Mouse (Mus musculus) forebrain, embryonic 16.5 days (tissue): ENCODE results near the gene Piezo1. TPM values are rescaled to one million over a fixed set of nuclear protein-coding genes. Genes with fewer than 3 reads are reported as not detected.
A peak's percentile ranks its signal among the peaks of the same experiment; 100 is the strongest.

Experiments
- ATAC-seq: fragments of 200-750 bp; cut with Nextera tagmentation; 2 replicates; pipeline ENCODE4 v1.8.0; 2017; ENCODE audit warnings: mild to moderate bottlenecking, moderate library complexity
- H3K27ac ChIP-seq: fragments of 300-500 bp; sonication (generic); 2 replicates; pipeline ENCODE4 v1.5.1; 2014; ENCODE audit warnings: low read length, control low read depth
- H3K27me3 ChIP-seq: fragments of 300-500 bp; sonication (generic); replicated peaks from 2 replicates; pipeline ENCODE4 v1.6.1; 2014; ENCODE audit warnings: low read length; ENCODE audit not compliant: control insufficient read depth, insufficient read depth
- H3K36me3 ChIP-seq: fragments of 300-500 bp; sonication (generic); 2 replicates; pipeline ENCODE4 v1.6.1; 2014; ENCODE audit not compliant: control insufficient read depth, insufficient read depth
- H3K4me1 ChIP-seq: fragments of 300-500 bp; sonication (generic); replicated peaks from 2 replicates; pipeline ENCODE4 v1.6.1; 2014; ENCODE audit warnings: low read length; ENCODE audit not compliant: control insufficient read depth, insufficient read depth
- H3K4me2 ChIP-seq: fragments of 300-500 bp; sonication (generic); 2 replicates; pipeline ENCODE4 v1.6.1; 2014; ENCODE audit warnings: mild to moderate bottlenecking, low read length, control low read depth
- H3K4me3 ChIP-seq: fragments of 300-500 bp; sonication (generic); replicated peaks from 2 replicates; pipeline ENCODE4 v1.5.1; 2014; ENCODE audit warnings: mild to moderate bottlenecking, low read length, control low read depth
- H3K9ac ChIP-seq: fragments of 300-500 bp; sonication (generic); replicated peaks from 2 replicates; pipeline ENCODE4 v1.6.1; 2014; ENCODE audit warnings: low read depth, low read length, control low read depth
- H3K9me3 ChIP-seq: fragments of 300-500 bp; sonication (generic); 2 replicates; pipeline ENCODE4 v1.6.1; 2016; ENCODE audit warnings: low read length; ENCODE audit not compliant: control insufficient read depth
- WGBS: fragments of 180-500 bp; shearing (Covaris S2); extraction: QIAGEN DNeasy Blood & Tissue Kit; methylation state at CpG from one replicate; pipeline ENCODE4 v1.1.7; 2014; 5-methylcytosine and 5-hydroxymethylcytosine counted together
- polyA plus RNA-seq: library from polyadenylated mRNA; unstranded; fragments of >200 nt; fragmentation: Nextera tagmentation; extraction: Ambion mirVana; gene quantifications from 2 replicates; pipeline ENCODE4 v1.2.1, GENCODE M21; 2015

Gene Piezo1
- polyA plus RNA-seq, 1 experiment from 2014 or later = 1.9 TPM

DNA sequence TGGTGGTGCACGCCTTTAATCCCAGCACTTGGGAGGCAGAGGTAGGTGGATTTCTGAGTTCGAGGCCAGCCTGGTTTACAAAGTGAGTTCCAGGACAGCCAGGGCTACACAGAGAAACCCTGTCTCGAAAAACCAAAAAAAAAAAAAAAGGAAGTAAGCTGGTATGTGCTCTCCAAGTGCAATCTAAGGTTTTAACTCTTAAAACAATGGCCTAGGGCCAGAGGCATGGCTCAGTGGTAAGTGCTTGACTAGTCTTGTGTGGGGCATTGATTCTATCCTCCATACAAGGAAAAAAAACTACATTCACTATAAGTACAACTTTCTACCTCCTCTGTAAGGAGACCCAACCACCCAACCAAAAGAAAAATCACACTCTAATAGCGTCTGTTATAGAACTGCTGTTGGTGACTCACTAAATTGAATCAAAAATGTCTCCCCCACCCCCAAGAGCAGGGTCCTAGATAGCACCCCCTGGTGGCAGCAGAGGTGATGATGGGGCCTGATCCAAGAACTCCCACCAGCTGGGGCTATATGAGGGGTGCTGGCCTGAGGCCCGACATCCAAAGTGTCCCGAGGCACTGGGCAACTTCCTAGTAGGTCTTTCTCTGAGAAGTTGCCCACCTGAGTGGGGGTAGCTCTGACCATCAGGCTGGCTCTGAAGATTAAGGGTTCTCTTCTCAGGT, 91.8 kb downstream of the Piezo1 start:
- Histone ChIP-seq H3K4me2 (no peak overlapping the region), H3K4me1 (peaks cover 7% of the 10 kb centered on the region), H3K4me3 (no peak overlapping the region), H3K36me3 (no peaks in the 10 kb centered on the region), H3K9me3 (no peaks in the 10 kb centered on the region), H3K9ac (no peak overlapping the region), H3K27ac (no peak overlapping the region), H3K27me3 (peaks cover 48% of the 10 kb centered on the region)
- no peak for ATAC-seq
- WGBS = 61% methylated on average over 6 of the region's 6 CpGs

DNA sequence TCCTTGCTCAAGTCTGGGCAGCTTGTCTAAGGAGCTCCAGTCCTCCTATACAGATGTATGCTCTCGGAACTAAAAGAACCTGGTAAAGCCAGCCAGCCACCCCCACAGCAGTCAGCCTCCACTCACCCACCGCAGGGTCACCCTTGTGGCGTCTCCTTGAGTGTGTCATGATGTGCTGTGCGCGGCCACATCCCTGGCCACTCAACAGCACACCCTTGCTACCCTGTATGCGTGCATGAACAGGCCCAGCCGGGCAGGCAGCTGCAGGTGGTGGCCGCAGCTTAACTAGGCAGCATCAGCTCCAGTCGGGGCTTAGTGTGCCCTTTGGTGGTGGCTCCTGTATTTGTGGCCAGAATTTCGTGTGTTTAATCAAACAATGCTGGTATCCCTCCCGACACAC, 94.0 kb downstream of the Piezo1 start:
- H3K27me3 ChIP-seq = peaks cover 42% of the 10 kb centered on the region
- H3K36me3 ChIP-seq = no peaks in the 10 kb centered on the region
- no peak overlapping the region for H3K4me2 ChIP-seq
- H3K4me3 ChIP-seq = no peak overlapping the region
- H3K9me3 ChIP-seq = no peaks in the 10 kb centered on the region
- ATAC-seq = no peak
- H3K4me1 ChIP-seq = peaks cover 7% of the 10 kb centered on the region
- WGBS = 76% methylated on average over 11 of the region's 11 CpGs
- no peak overlapping the region for H3K9ac ChIP-seq
- H3K27ac ChIP-seq = no peak overlapping the region

DNA sequence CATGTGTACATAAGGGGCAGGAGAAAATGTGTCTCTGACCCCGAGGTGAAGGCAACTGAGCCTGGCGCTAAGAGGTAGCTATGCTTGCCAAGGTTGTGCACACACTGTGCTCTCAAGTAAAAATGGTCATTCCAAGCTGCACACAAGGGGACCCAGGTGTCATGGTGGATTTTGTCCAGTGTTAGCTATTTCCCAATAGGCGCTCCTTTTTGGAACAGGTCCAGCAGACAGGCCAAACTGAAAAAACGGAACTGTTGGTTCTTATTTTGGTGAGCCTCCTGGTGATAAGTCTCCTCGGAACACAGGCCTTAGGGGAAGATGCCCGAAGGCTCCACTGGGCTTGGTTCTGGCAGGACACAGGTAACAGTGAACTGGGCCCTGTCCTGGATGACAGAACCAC, 96.7 kb downstream of the Piezo1 start:
- no peaks in the 10 kb centered on the region for H3K9me3 ChIP-seq
- ATAC-seq = no peak
- H3K9ac ChIP-seq = no peak overlapping the region
- H3K36me3 ChIP-seq = no peaks in the 10 kb centered on the region
- H3K4me1 ChIP-seq = no peaks in the 10 kb centered on the region
- H3K4me3 ChIP-seq = no peak overlapping the region
- WGBS = 82% methylated on average over 6 of the region's 6 CpGs
- H3K27ac ChIP-seq = no peak overlapping the region
- H3K4me2 ChIP-seq = no peak overlapping the region
- peaks cover 15% of the 10 kb centered on the region for H3K27me3 ChIP-seq

DNA sequence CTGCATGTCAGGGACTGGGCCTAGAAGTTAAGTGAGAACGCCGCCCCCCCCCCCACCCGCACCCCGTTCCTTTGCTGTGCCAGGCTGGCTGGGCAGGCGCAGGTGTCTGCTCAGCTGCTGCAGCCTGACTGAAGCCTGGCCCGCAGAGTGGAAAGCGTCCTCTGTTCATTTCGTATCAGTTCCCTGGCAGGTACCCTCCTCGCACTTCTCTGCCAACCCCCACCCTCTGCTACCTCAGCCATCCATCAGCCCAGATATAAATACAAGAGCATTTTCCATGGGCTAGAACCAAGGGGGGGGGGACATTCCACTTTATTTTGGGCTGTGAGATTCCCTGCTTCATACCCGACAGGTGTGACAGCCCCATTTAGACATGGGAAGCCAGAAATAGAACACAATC, 99.0 kb downstream of the Piezo1 start:
- no peaks in the 10 kb centered on the region for H3K9me3 ChIP-seq
- H3K36me3 ChIP-seq = no peaks in the 10 kb centered on the region
- no peak for ATAC-seq
- no peak overlapping the region for H3K4me3 ChIP-seq
- no peaks in the 10 kb centered on the region for H3K4me1 ChIP-seq
- WGBS = 87% methylated on average over 10 of the region's 10 CpGs
- no peak overlapping the region for H3K4me2 ChIP-seq
- H3K9ac ChIP-seq = no peak overlapping the region
- H3K27ac ChIP-seq = no peak overlapping the region
- peaks cover 5% of the 10 kb centered on the region; the same call in 1 of the 2 replicates for H3K27me3 ChIP-seq

DNA sequence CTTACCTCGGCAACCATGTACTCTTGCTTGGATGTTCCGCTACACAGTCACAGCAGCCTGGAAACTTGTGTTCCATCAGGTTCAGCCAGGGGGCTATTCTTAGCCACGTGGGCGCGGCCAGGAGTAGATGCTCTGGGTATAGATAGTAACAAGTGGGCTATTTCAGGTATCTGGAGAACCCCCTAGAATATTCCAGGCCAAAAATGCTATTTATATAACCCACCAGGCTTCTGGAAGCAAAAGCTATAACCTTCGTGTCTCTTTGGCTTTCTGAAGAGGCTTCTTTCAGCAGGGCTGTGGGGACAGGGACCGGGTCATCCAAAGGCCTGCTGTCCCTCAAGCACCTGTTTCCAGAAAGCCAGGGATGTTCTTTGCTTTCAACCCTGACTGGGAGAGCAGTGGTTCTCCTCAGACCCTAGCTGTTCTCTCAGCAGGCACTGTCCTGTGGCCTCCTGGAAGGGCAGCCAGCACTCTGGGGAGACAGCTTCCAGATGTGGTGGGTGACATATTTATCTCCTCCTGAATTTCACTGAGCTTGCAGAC, 99.9 kb downstream of the Piezo1 start:
- peaks cover 2% of the 10 kb centered on the region; the same call in 1 of the 2 replicates for H3K27me3 ChIP-seq
- 76% methylated on average over 7 of the region's 7 CpGs for whole genome bisulfite sequencing
- no peak overlapping the region for H3K9ac ChIP-seq
- H3K4me3 ChIP-seq = no peak overlapping the region
- H3K36me3 ChIP-seq = no peaks in the 10 kb centered on the region
- ATAC-seq = no peak
- no peaks in the 10 kb centered on the region for H3K9me3 ChIP-seq
- no peak overlapping the region for H3K27ac ChIP-seq
- H3K4me1 ChIP-seq = no peaks in the 10 kb centered on the region
- H3K4me2 ChIP-seq = no peak overlapping the region

DNA sequence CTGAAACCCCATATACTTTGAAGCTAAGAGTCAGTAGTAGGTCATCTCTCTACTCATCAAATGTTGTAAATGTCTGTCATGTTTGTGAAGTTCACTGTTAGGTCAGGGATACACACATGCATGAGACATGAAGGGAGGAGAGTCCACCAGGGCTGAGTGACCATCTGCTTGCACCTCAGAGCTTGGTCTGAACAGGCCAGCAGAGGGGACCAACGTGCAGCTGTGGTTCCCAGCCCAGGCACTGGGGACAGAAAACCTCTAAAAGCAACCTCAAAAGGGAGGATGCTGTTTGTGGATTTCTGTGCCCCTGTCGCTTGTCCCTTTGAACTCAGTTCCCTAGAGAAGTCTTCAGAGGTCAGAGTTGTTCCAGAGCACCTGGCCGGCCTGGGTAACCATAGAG, 105.9 kb downstream of the Piezo1 start:
- ATAC-seq = no peak
- H3K27me3 ChIP-seq = no peaks in the 10 kb centered on the region

DNA sequence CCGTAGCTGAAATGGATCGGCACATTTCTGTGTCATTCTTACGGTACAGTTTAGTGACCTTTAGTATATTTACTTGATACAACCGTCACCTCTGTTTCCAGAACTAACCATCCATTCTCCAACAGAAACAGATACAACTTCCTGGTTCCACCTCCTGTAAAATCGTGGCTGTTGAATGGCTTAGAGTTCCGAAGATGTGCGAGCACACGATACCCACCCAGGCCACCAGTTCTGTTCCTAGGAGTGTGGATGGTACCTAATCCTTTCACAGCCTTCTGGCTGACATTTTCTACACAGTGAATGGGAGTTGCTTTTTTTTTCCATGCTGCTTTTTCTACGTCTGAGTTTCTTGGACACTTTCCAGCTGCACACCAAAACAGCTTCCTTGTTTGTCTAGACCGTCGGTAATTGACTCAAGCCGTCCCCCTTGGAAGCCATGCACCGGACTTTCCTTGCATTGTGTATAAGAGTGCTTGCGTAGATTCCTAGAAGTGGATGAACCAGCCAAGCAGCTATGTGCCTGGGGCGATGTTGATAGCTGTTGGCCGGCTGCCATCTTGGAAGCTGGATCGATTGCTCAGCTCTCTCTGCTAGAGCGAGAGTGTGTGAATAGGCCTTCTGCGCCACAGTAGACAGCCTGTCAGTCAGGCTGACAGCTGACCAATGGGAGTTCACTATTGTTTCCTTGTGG, 106.9 kb downstream of the Piezo1 start:
- peak overlapping the region; percentile 77 for H3K4me3 ChIP-seq
- WGBS = 1% methylated on average over 19 of the region's 19 CpGs
- ATAC-seq = peak; percentile 48
- peak overlapping the region; percentile 87 for H3K4me2 ChIP-seq
- peaks cover 24% of the 10 kb centered on the region for H3K4me1 ChIP-seq
- peak overlapping the region; percentile 89 for H3K9ac ChIP-seq
- peak overlapping the region; percentile 98 for H3K27ac ChIP-seq
- H3K27me3 ChIP-seq = no peaks in the 10 kb centered on the region
- no peaks in the 10 kb centered on the region for H3K36me3 ChIP-seq
- H3K9me3 ChIP-seq = no peaks in the 10 kb centered on the region

More for the DNA sequence above, 105.9 kb downstream of the Piezo1 start:
- no peak overlapping the region for H3K9ac ChIP-seq
- H3K4me2 ChIP-seq = peak overlapping the region; percentile 87
- no peaks in the 10 kb centered on the region for H3K9me3 ChIP-seq
- H3K27ac ChIP-seq = no peak overlapping the region
- H3K36me3 ChIP-seq = no peaks in the 10 kb centered on the region
- peak overlapping the region; percentile 77; the same call in 1 of the 2 replicates for H3K4me3 ChIP-seq
- WGBS = 69% methylated on average over 3 of the region's 3 CpGs
- H3K4me1 ChIP-seq = peaks cover 24% of the 10 kb centered on the region

DNA sequence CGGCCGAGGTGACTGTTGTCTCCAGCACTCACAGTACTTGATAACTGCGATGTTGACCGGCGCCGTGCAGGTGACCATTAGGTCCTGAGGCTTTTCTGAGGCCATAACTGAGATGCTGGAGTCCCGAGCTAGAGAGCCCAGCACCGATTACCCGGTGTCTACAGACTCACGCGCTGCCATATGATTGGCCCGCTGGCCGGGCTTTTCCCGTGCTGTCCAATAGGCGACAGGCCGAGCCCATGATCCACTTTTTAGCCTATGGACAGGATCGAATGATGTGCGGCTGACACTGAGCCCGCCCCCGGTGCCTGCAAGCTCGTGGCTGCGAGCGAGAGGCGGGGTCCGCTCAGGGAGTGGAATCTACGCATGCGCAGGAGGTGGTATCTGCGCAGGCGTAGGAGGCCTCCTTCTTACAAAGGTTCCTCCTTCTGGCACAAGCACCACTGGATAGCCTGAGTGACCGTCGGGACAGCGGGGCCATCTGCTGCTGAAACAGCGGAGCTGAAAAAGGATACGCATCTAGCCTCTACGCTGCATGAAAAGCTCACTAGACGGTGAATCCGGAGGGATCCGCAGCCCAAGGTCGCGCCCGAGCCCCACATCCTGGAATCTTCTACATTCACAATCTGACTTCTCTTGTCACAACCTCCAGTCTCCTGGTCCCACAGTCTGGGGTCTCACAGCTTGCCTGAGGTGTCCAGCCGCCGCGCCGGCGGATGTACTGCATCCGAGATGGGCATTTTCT, 107.7 kb downstream of the Piezo1 start, which contains the start of gene Mvd:
TSS of gene Mvd (minus strand) at position 161 of the 745 bp plus-strand sequence.
- H3K4me1 ChIP-seq = peaks cover 24% of the 10 kb centered on the region
- no peaks in the 10 kb centered on the region for H3K36me3 ChIP-seq
- H3K4me3 ChIP-seq = peak within 1 kb of the TSS; percentile 77
- H3K27ac ChIP-seq = peak within 1 kb of the TSS; percentile 98
- H3K4me2 ChIP-seq = peak within 1 kb of the TSS; percentile 94
- H3K9ac ChIP-seq = peak within 1 kb of the TSS; percentile 89
- WGBS = under 1% methylated on average over 47 of the region's 47 CpGs
- ATAC-seq = peak; percentile 99
- no peaks in the 10 kb centered on the region for H3K27me3 ChIP-seq
- H3K9me3 ChIP-seq = no peaks in the 10 kb centered on the region

DNA sequence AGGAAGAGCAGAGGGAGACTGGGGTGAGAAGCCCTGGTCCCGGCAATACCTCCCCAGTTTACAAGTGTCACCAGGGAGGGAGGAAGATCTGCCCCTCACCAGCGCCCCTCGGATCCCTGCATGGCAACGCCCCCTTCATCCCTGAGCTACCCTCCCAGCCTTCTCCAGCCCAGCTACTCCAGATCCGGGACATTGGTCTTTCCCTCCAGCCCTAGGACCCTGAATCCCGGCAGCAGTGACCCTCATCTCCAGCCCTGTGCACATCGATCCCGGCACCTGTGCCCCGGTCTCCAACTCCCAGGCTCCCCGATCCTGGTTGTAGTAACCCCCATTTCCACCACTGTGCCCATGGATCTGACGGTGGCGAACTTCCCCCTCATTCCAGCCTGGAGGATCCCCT, 108.3 kb downstream of the Piezo1 start:
- Histone ChIP-seq H3K27ac (peak overlapping the region; percentile 66), H3K9me3 (no peaks in the 10 kb centered on the region), H3K4me1 (peaks cover 24% of the 10 kb centered on the region), H3K27me3 (no peaks in the 10 kb centered on the region), H3K4me3 (peak overlapping the region; percentile 77), H3K36me3 (no peaks in the 10 kb centered on the region), H3K9ac (peak overlapping the region; percentile 81), H3K4me2 (peak overlapping the region; percentile 94)
- ATAC-seq = peak; percentile 0
- 1% methylated on average over 12 of the region's 12 CpGs for WGBS
